Mouse (Mus musculus) liver, postnatal 0 days (tissue): ENCODE data around the gene Cfap99. TPM values are rescaled to one million over a fixed set of nuclear protein-coding genes. Genes with fewer than 3 reads are reported as not detected.

Experiments
- ATAC-seq: fragments of 200-750 bp; cut with Nextera tagmentation; 2 replicates; pipeline ENCODE4 v1.8.0; 2017; ENCODE audit warnings: mild to moderate bottlenecking, moderate library complexity
- DNase-seq: peaks from one replicate; pipeline ENCODE4 v3.0.0-alpha.2; 2016
- H3K27ac ChIP-seq: fragments of 300-500 bp; sonication (generic); 2 replicates; pipeline ENCODE4 v1.5.1; 2014; ENCODE audit warnings: antibody characterized with exemption, moderate library complexity, mild to moderate bottlenecking, low read depth
- H3K27me3 ChIP-seq: fragments of 300-500 bp; sonication (generic); 2 replicates; pipeline ENCODE4 v1.6.1; 2014; ENCODE audit warnings: low read length, control low read depth, mixed read lengths; ENCODE audit not compliant: insufficient read depth
- H3K36me3 ChIP-seq: fragments of 300-500 bp; sonication (generic); replicated peaks from 2 replicates; pipeline ENCODE4 v1.6.1; 2014; ENCODE audit warnings: mild to moderate bottlenecking, control low read depth, low read length, moderate library complexity, mixed read lengths; ENCODE audit not compliant: insufficient read depth
- H3K4me1 ChIP-seq: fragments of 300-500 bp; sonication (generic); 2 replicates; pipeline ENCODE4 v1.6.1; 2014; ENCODE audit warnings: antibody characterized with exemption, mild to moderate bottlenecking, control low read depth; ENCODE audit not compliant: insufficient read depth
- H3K4me2 ChIP-seq: fragments of 300-500 bp; sonication (generic); 2 replicates; pipeline ENCODE4 v1.6.1; 2014; ENCODE audit warnings: low read depth, mild to moderate bottlenecking, low read length, moderate library complexity, mixed read lengths
- H3K4me3 ChIP-seq: fragments of 300-500 bp; sonication (generic); 2 replicates; pipeline ENCODE4 v1.5.1; 2014; ENCODE audit warnings: low read depth, low read length
- H3K9ac ChIP-seq: fragments of 300-500 bp; sonication (generic); replicated peaks from 2 replicates; pipeline ENCODE4 v1.6.1; 2014; ENCODE audit warnings: mild to moderate bottlenecking, moderate library complexity
- H3K9me3 ChIP-seq: fragments of 300-500 bp; sonication (generic); 2 replicates; pipeline ENCODE4 v1.6.1; 2016; ENCODE audit warnings: mild to moderate bottlenecking, control low read depth, low read length, mixed read lengths
- CTCF ChIP-seq: sonication (generic); IDR thresholded peaks from 2 replicates; pipeline ENCODE4 v1.5.1; 2016; ENCODE audit warnings: antibody characterized with exemption, low read depth
- EP300 ChIP-seq: IDR thresholded peaks from 2 replicates; pipeline ENCODE4 v1.6.1; 2016; ENCODE audit warnings: antibody characterized with exemption, low read depth, mild to moderate bottlenecking
- WGBS: fragments of 180-500 bp; shearing (Covaris S2); extraction: QIAGEN DNeasy Blood & Tissue Kit; methylation state at CpG from one replicate; pipeline ENCODE4 v1.1.7; 2014; ENCODE audit not compliant: insufficient replicate concordance; 5-methylcytosine and 5-hydroxymethylcytosine counted together
- polyA plus RNA-seq: library from polyadenylated mRNA; unstranded; fragments of >200 nt; fragmentation: Nextera tagmentation; extraction: Ambion mirVana; gene quantifications from 2 replicates; pipeline ENCODE4 v1.2.1, GENCODE M21; 2015

The Cfap99 gene
- polyA plus RNA-seq, 1 experiment from 2014 or later: not detected

- 51% methylated on average over 2 of the region's 2 CpGs for WGBS
- H3K4me2 ChIP-seq: no peak overlapping the region
- no peaks in the 10 kb centered on the region for H3K36me3 ChIP-seq
- H3K9me3 ChIP-seq: no peaks in the 10 kb centered on the region
- DNase-seq (no peak), ATAC-seq (peak; percentile 92)
- no peaks in the 10 kb centered on the region for H3K4me1 ChIP-seq
- H3K27me3 ChIP-seq: no peaks in the 10 kb centered on the region
- H3K4me3 ChIP-seq: no peak overlapping the region
- H3K27ac ChIP-seq: 0 out of 2 replicates have a peak overlapping the region, but pooled peaks have one; percentile 26
- TF ChIP-seq EP300: no peak
- TF ChIP-seq CTCF: peak; percentile 38
- no peak overlapping the region for H3K9ac ChIP-seq
Observed at GRCm38 (mm10) chr5:34319491-34320034, 31.2 kb downstream of the Cfap99 start.

- no peaks in the 10 kb centered on the region for H3K9me3 ChIP-seq
- no peak for ATAC-seq
Observed at GRCm38 (mm10) chr5:34321236-34321635, 32.8 kb downstream of the Cfap99 start.

GRCm38 (mm10) chr5:34325286-34325685 is 36.9 kb downstream of the Cfap99 start:
- DNase-seq (no peak), ATAC-seq (no peak)
- Histone ChIP-seq H3K27ac (no peak overlapping the region), H3K4me2 (no peak overlapping the region), H3K9me3 (peaks cover 1% of the 10 kb centered on the region; the same call in 1 of the 2 replicates), H3K4me1 (peaks cover 4% of the 10 kb centered on the region; the same call in 1 of the 2 replicates), H3K36me3 (no peaks in the 10 kb centered on the region), H3K4me3 (no peak overlapping the region), H3K27me3 (no peaks in the 10 kb centered on the region), H3K9ac (no peak overlapping the region)
- no peak for TF ChIP-seq CTCF
- no peak for TF ChIP-seq EP300

More at GRCm38 (mm10) chr5:34321236-34321635, 32.8 kb downstream of the Cfap99 start:
- DNase-seq: no peak
- WGBS: 81% methylated on average over 4 of the region's 4 CpGs
- no peak for TF ChIP-seq CTCF
- TF ChIP-seq EP300: no peak
- H3K4me1 ChIP-seq: peaks cover 2% of the 10 kb centered on the region; the same call in 1 of the 2 replicates
- H3K27me3 ChIP-seq: no peaks in the 10 kb centered on the region
- no peak overlapping the region for H3K4me2 ChIP-seq
- no peak overlapping the region for H3K9ac ChIP-seq
- H3K36me3 ChIP-seq: no peaks in the 10 kb centered on the region
- H3K27ac ChIP-seq: no peak overlapping the region
- H3K4me3 ChIP-seq: no peak overlapping the region

- ATAC-seq: no peak
- H3K9me3 ChIP-seq: peaks cover 2% of the 10 kb centered on the region; the same call in 1 of the 2 replicates
- peak overlapping the region; percentile 58; the same call in 1 of the 2 replicates for H3K4me2 ChIP-seq
- H3K36me3 ChIP-seq: no peaks in the 10 kb centered on the region
- TF ChIP-seq CTCF (no peak), EP300 (no peak)
- no peak for DNase-seq
- H3K27ac ChIP-seq: no peak overlapping the region
- no peak overlapping the region for H3K4me3 ChIP-seq
- H3K9ac ChIP-seq: no peak overlapping the region
- no peaks in the 10 kb centered on the region for H3K27me3 ChIP-seq
- WGBS: 18% methylated on average over 4 of the region's 4 CpGs
- peaks cover 4% of the 10 kb centered on the region; the same call in 1 of the 2 replicates for H3K4me1 ChIP-seq
Observed at GRCm38 (mm10) chr5:34326249-34326691, 37.9 kb downstream of the Cfap99 start.

GRCm38 (mm10) chr5:34326875-34327576 is 38.6 kb downstream of the Cfap99 start:
- Histone ChIP-seq H3K4me2 (peak overlapping the region; percentile 58), H3K27me3 (no peaks in the 10 kb centered on the region), H3K9me3 (peaks cover 2% of the 10 kb centered on the region; the same call in 1 of the 2 replicates), H3K27ac (no peak overlapping the region), H3K9ac (peak overlapping the region; percentile 27; the same call in 1 of the 2 replicates), H3K4me3 (peak overlapping the region; percentile 26), H3K4me1 (peaks cover 4% of the 10 kb centered on the region; the same call in 1 of the 2 replicates), H3K36me3 (no peaks in the 10 kb centered on the region)
- TF ChIP-seq EP300: no peak
- no peak for TF ChIP-seq CTCF
- DNase-seq (no peak), ATAC-seq (peak; percentile 19; the same call in 1 of the 2 replicates)
- 34% methylated on average over 31 of the region's 31 CpGs for WGBS

- no peak overlapping the region for H3K4me2 ChIP-seq
- peaks cover 4% of the 10 kb centered on the region; the same call in 1 of the 2 replicates for H3K4me1 ChIP-seq
- no peaks in the 10 kb centered on the region for H3K27me3 ChIP-seq
- no peak for ATAC-seq
- TF ChIP-seq EP300 (no peak), CTCF (no peak)
- DNase-seq: no peak
- no peak overlapping the region for H3K9ac ChIP-seq
- H3K4me3 ChIP-seq: no peak overlapping the region
- H3K36me3 ChIP-seq: no peaks in the 10 kb centered on the region
- H3K27ac ChIP-seq: no peak overlapping the region
- peaks cover 2% of the 10 kb centered on the region; the same call in 1 of the 2 replicates for H3K9me3 ChIP-seq
- WGBS: 82% methylated on average over 2 of the region's 2 CpGs
Observed at GRCm38 (mm10) chr5:34330136-34330535, 41.7 kb downstream of the Cfap99 start.
